Mouse (Mus musculus): ENCODE measurements around the gene Zfp366. TPM values are rescaled to one million over a fixed set of nuclear protein-coding genes. Genes with fewer than 3 reads are reported as not detected.

Zfp366 gene
- polyA plus RNA-seq, 1 experiment from 2014 or later: 0.96 TPM

- Histone ChIP-seq H3K9ac (replicated peaks; ENCODE audit: low read length) (no peak overlapping the region), H3K36me3 (ENCODE audit: insufficient read depth, low read length) (no peaks in the 10 kb centered on the region), H3K27me3 (ENCODE audit: insufficient read depth, low read length) (no peaks in the 10 kb centered on the region), H3K9me3 (ENCODE audit: low read length) (no peaks in the 10 kb centered on the region), H3K4me3 (ENCODE audit: low read length) (no peak overlapping the region), H3K4me1 (ENCODE audit: insufficient read depth, low read length) (peaks cover 9% of the 10 kb centered on the region), H3K27ac (ENCODE audit: low read length) (no peak overlapping the region), H3K4me2 (replicated peaks; ENCODE audit: low read depth, low read length) (no peak overlapping the region)
- WGBS: 49% methylated on average over 4 of the region's 4 CpGs
- ATAC-seq (ENCODE audit: low FRiP score, low TSS enrichment): no peak
These were observed 12.2 kb downstream of the Zfp366 start for GRCm38 (mm10) chr13:99196865-99197264.

- H3K9me3 ChIP-seq (ENCODE audit: low read length): no peaks in the 10 kb centered on the region
- WGBS: 24% methylated on average over 16 of the region's 16 CpGs
- H3K4me3 ChIP-seq (ENCODE audit: low read length): no peak overlapping the region
- H3K4me2 ChIP-seq (replicated peaks; ENCODE audit: low read depth, low read length): peak overlapping the region; percentile 31
- no peaks in the 10 kb centered on the region for H3K36me3 ChIP-seq (ENCODE audit: insufficient read depth, low read length)
- H3K27me3 ChIP-seq (ENCODE audit: insufficient read depth, low read length): no peaks in the 10 kb centered on the region
- no peak overlapping the region; the same call in 1 of the 2 replicates for H3K9ac ChIP-seq (replicated peaks; ENCODE audit: low read length)
- ATAC-seq (ENCODE audit: low FRiP score, low TSS enrichment): peak; percentile 82
- H3K4me1 ChIP-seq (ENCODE audit: insufficient read depth, low read length): peaks cover 19% of the 10 kb centered on the region
- H3K27ac ChIP-seq (ENCODE audit: low read length): peak overlapping the region; percentile 78
These were observed 17.3 kb downstream of the Zfp366 start for GRCm38 (mm10) chr13:99201647-99202574.

GRCm38 (mm10) chr13:99207214-99207613, 22.6 kb downstream of the Zfp366 start:
- no peak overlapping the region for H3K4me3 ChIP-seq (ENCODE audit: low read length)
- H3K27me3 ChIP-seq (ENCODE audit: insufficient read depth, low read length): no peaks in the 10 kb centered on the region
- H3K9ac ChIP-seq (replicated peaks; ENCODE audit: low read length): no peak overlapping the region
- no peak for ATAC-seq (ENCODE audit: low FRiP score, low TSS enrichment)
- no peak overlapping the region for H3K4me2 ChIP-seq (replicated peaks; ENCODE audit: low read depth, low read length)
- peaks cover 8% of the 10 kb centered on the region for H3K4me1 ChIP-seq (ENCODE audit: insufficient read depth, low read length)
- H3K27ac ChIP-seq (ENCODE audit: low read length): no peak overlapping the region
- H3K9me3 ChIP-seq (ENCODE audit: low read length): no peaks in the 10 kb centered on the region
- no peaks in the 10 kb centered on the region for H3K36me3 ChIP-seq (ENCODE audit: insufficient read depth, low read length)
- WGBS: 90% methylated on average over 9 of the region's 9 CpGs

- Histone ChIP-seq H3K4me2 (replicated peaks; ENCODE audit: low read depth, low read length) (no peak overlapping the region), H3K27ac (ENCODE audit: low read length) (no peak overlapping the region), H3K27me3 (ENCODE audit: insufficient read depth, low read length) (no peaks in the 10 kb centered on the region), H3K36me3 (ENCODE audit: insufficient read depth, low read length) (no peaks in the 10 kb centered on the region), H3K4me1 (ENCODE audit: insufficient read depth, low read length) (no peaks in the 10 kb centered on the region), H3K9me3 (ENCODE audit: low read length) (no peaks in the 10 kb centered on the region), H3K4me3 (ENCODE audit: low read length) (no peak overlapping the region), H3K9ac (replicated peaks; ENCODE audit: low read length) (no peak overlapping the region)
- no peak for ATAC-seq (ENCODE audit: low FRiP score, low TSS enrichment)
- WGBS: 82% methylated on average over 5 of the region's 5 CpGs
These were observed 25.2 kb downstream of the Zfp366 start for GRCm38 (mm10) chr13:99209859-99210258.

GRCm38 (mm10) chr13:99210837-99211236, 26.2 kb downstream of the Zfp366 start:
- WGBS: 64% methylated on average over 5 of the region's 5 CpGs
- Histone ChIP-seq H3K9ac (replicated peaks; ENCODE audit: low read length) (no peak overlapping the region), H3K4me1 (ENCODE audit: insufficient read depth, low read length) (no peaks in the 10 kb centered on the region), H3K27ac (ENCODE audit: low read length) (no peak overlapping the region), H3K27me3 (ENCODE audit: insufficient read depth, low read length) (no peaks in the 10 kb centered on the region), H3K36me3 (ENCODE audit: insufficient read depth, low read length) (no peaks in the 10 kb centered on the region), H3K4me2 (replicated peaks; ENCODE audit: low read depth, low read length) (no peak overlapping the region), H3K9me3 (ENCODE audit: low read length) (no peaks in the 10 kb centered on the region), H3K4me3 (ENCODE audit: low read length) (no peak overlapping the region)
- ATAC-seq (ENCODE audit: low FRiP score, low TSS enrichment): no peak

GRCm38 (mm10) chr13:99212976-99213375, 28.4 kb downstream of the Zfp366 start:
- Histone ChIP-seq H3K9me3 (ENCODE audit: low read length) (no peaks in the 10 kb centered on the region), H3K9ac (replicated peaks; ENCODE audit: low read length) (no peak overlapping the region), H3K4me2 (replicated peaks; ENCODE audit: low read depth, low read length) (no peak overlapping the region), H3K27ac (ENCODE audit: low read length) (no peak overlapping the region), H3K36me3 (ENCODE audit: insufficient read depth, low read length) (no peaks in the 10 kb centered on the region), H3K27me3 (ENCODE audit: insufficient read depth, low read length) (no peaks in the 10 kb centered on the region), H3K4me3 (ENCODE audit: low read length) (no peak overlapping the region), H3K4me1 (ENCODE audit: insufficient read depth, low read length) (peaks cover 4% of the 10 kb centered on the region; the same call in 1 of the 2 replicates)
- ATAC-seq (ENCODE audit: low FRiP score, low TSS enrichment): no peak
- WGBS: 80% methylated on average over 5 of the region's 5 CpGs

- H3K9me3 ChIP-seq (ENCODE audit: low read length): no peaks in the 10 kb centered on the region
- WGBS: 94% methylated on average over 2 of the region's 2 CpGs
These were observed 31.4 kb downstream of the Zfp366 start for GRCm38 (mm10) chr13:99216005-99216404.

GRCm38 (mm10) chr13:99217984-99218383, 33.4 kb downstream of the Zfp366 start:
- peak overlapping the region; percentile 17; the same call in 1 of the 2 replicates for H3K27ac ChIP-seq (ENCODE audit: low read length)
- no peak overlapping the region for H3K4me2 ChIP-seq (replicated peaks; ENCODE audit: low read depth, low read length)
- H3K4me3 ChIP-seq (ENCODE audit: low read length): no peak overlapping the region
- ATAC-seq (ENCODE audit: low FRiP score, low TSS enrichment): no peak; the same call in 1 of the 2 replicates
- no peaks in the 10 kb centered on the region for H3K27me3 ChIP-seq (ENCODE audit: insufficient read depth, low read length)
- 14% methylated on average over 4 of the region's 4 CpGs for WGBS
- H3K4me1 ChIP-seq (ENCODE audit: insufficient read depth, low read length): peaks cover 5% of the 10 kb centered on the region; the same call in 1 of the 2 replicates
- no peaks in the 10 kb centered on the region for H3K36me3 ChIP-seq (ENCODE audit: insufficient read depth, low read length)
- no peaks in the 10 kb centered on the region for H3K9me3 ChIP-seq (ENCODE audit: low read length)
- H3K9ac ChIP-seq (replicated peaks; ENCODE audit: low read length): no peak overlapping the region

More at GRCm38 (mm10) chr13:99216005-99216404, 31.4 kb downstream of the Zfp366 start:
- no peak overlapping the region for H3K4me2 ChIP-seq (replicated peaks; ENCODE audit: low read depth, low read length)
- H3K4me3 ChIP-seq (ENCODE audit: low read length): no peak overlapping the region
- no peaks in the 10 kb centered on the region for H3K27me3 ChIP-seq (ENCODE audit: insufficient read depth, low read length)
- H3K9ac ChIP-seq (replicated peaks; ENCODE audit: low read length): no peak overlapping the region
- H3K27ac ChIP-seq (ENCODE audit: low read length): no peak overlapping the region
- no peaks in the 10 kb centered on the region for H3K36me3 ChIP-seq (ENCODE audit: insufficient read depth, low read length)
- no peak for ATAC-seq (ENCODE audit: low FRiP score, low TSS enrichment)
- peaks cover 5% of the 10 kb centered on the region; the same call in 1 of the 2 replicates for H3K4me1 ChIP-seq (ENCODE audit: insufficient read depth, low read length)

GRCm38 (mm10) chr13:99219586-99219985, 35.0 kb downstream of the Zfp366 start:
- 87% methylated on average over 4 of the region's 4 CpGs for WGBS
- ATAC-seq (ENCODE audit: low FRiP score, low TSS enrichment): no peak
- no peak overlapping the region for H3K9ac ChIP-seq (replicated peaks; ENCODE audit: low read length)
- no peak overlapping the region for H3K27ac ChIP-seq (ENCODE audit: low read length)
- no peaks in the 10 kb centered on the region for H3K27me3 ChIP-seq (ENCODE audit: insufficient read depth, low read length)
- no peaks in the 10 kb centered on the region for H3K36me3 ChIP-seq (ENCODE audit: insufficient read depth, low read length)
- peaks cover 5% of the 10 kb centered on the region; the same call in 1 of the 2 replicates for H3K4me1 ChIP-seq (ENCODE audit: insufficient read depth, low read length)
- H3K9me3 ChIP-seq (ENCODE audit: low read length): no peaks in the 10 kb centered on the region
- H3K4me2 ChIP-seq (replicated peaks; ENCODE audit: low read depth, low read length): no peak overlapping the region
- H3K4me3 ChIP-seq (ENCODE audit: low read length): no peak overlapping the region

- Histone ChIP-seq H3K9me3 (ENCODE audit: low read length) (no peaks in the 10 kb centered on the region), H3K27me3 (ENCODE audit: insufficient read depth, low read length) (no peaks in the 10 kb centered on the region), H3K27ac (ENCODE audit: low read length) (no peak overlapping the region), H3K4me1 (ENCODE audit: insufficient read depth, low read length) (peaks cover 5% of the 10 kb centered on the region; the same call in 1 of the 2 replicates), H3K4me3 (ENCODE audit: low read length) (no peak overlapping the region), H3K9ac (replicated peaks; ENCODE audit: low read length) (no peak overlapping the region), H3K4me2 (replicated peaks; ENCODE audit: low read depth, low read length) (no peak overlapping the region), H3K36me3 (ENCODE audit: insufficient read depth, low read length) (no peaks in the 10 kb centered on the region)
- 97% methylated on average over 3 of the region's 3 CpGs for WGBS
- ATAC-seq (ENCODE audit: low FRiP score, low TSS enrichment): no peak
These were observed 37.4 kb downstream of the Zfp366 start for GRCm38 (mm10) chr13:99221996-99222395.
